Mouse (Mus musculus) urinary bladder, postnatal 36 days (tissue): ENCODE results near the gene Krt36.
A peak's percentile ranks its signal among the peaks of the same experiment; 100 is the strongest.

Experiments
- DNase-seq, 2 experiments: peaks; one replicate each; pipeline ENCODE4 v3.0.0; 2022; ENCODE audit warnings: low spot score in 2 of 2, mixed read lengths in 1 of 2

The Krt36 gene

DNA sequence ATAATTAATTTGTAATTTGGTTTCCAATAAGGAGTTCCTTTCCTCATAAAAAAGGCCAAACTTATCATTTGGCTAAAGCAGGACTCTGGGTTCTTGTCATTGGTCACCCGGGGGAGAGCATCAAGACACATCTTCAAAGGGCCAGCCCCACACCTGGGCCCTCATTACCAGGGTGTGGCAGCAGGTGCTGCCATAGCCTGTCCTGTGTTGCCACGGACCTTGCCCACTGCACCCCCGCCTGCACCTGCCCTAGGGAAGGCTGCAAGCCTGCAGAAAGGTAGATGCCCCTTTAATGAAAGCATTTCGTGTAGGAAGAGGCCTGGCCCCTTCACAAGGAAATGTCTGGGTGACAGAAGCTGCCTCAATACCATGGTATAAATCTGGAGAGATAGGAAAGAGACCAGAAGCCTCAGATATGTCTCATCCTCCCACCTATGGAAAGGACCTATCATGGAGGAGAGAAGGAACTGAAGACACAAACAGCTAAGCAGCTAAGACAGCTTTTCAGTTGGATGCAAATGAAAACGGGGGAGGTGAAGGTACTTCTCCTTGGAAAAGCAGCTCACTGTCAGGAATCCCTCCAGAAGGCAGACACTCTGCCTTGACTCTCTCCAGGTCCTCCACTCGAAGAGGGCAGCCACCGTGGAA, 16.9 kb downstream of the Krt36 start:
- DNase-seq: no peak

- no peak for DNase-seq
Measured at GRCm38 (mm10) chr11:100087861-100088260, 17.6 kb downstream of the Krt36 start, which contains the start of gene Krt32. TSS of gene Krt32 (minus strand) at chr11:100088226.

GRCm38 (mm10) chr11:100073873-100074272, 31.6 kb downstream of the Krt36 start:
- no peak for DNase-seq

GRCm38 (mm10) chr11:100067293-100068036, 38.0 kb downstream of the Krt36 start:
- peak; percentile 56 to 73 for DNase-seq

GRCm38 (mm10) chr11:100066236-100067010, 39.0 kb downstream of the Krt36 start:
- no peak for DNase-seq

DNA sequence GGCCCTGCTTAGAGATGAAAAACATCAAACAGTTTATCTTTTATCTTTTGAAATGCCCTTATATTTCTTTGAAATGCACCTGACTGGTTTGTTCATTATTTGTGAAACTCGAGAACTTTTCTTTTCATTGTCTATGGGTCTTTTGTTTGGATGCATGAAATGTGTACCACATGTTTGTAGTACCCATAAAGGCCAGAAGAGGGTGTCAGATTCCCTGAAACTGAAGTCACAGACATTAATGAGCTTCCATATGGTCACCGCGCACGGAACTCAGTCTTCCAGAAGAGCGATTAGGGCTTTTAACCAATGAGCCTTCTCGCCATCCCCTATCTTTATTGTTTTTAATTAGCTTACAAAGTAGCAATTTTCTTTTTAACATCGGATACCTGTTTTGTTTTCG, 46.6 kb downstream of the Krt36 start:
- no peak for DNase-seq

- no peak for DNase-seq
Measured at GRCm38 (mm10) chr11:100055686-100056655, 49.5 kb downstream of the Krt36 start.
